Mouse (Mus musculus) forebrain, postnatal 0 days (tissue): ENCODE results near the gene Plekhm1. TPM values are rescaled to one million over a fixed set of nuclear protein-coding genes. Genes with fewer than 3 reads are reported as not detected.

Source experiments
- ATAC-seq: fragments of 200-750 bp; cut with Nextera tagmentation; 2 replicates; pipeline ENCODE4 v1.8.0; 2017; ENCODE audit warnings: mild to moderate bottlenecking, moderate library complexity
- DNase-seq: peaks from one replicate; pipeline ENCODE4 v3.0.0-alpha.2; 2015
- H3K27ac ChIP-seq: fragments of 300-500 bp; sonication (generic); 2 replicates; pipeline ENCODE4 v1.5.1; 2014; ENCODE audit warnings: low read depth, mild to moderate bottlenecking, antibody characterized with exemption, low read length, moderate library complexity, mixed read lengths
- H3K27me3 ChIP-seq: fragments of 300-500 bp; sonication (generic); 2 replicates; pipeline ENCODE4 v1.6.1; 2014; ENCODE audit warnings: mild to moderate bottlenecking, low read length, mixed read lengths; ENCODE audit not compliant: insufficient read depth
- H3K36me3 ChIP-seq: fragments of 300-500 bp; sonication (generic); 2 replicates; pipeline ENCODE4 v1.6.1; 2014; ENCODE audit warnings: mild to moderate bottlenecking, moderate library complexity; ENCODE audit not compliant: insufficient read depth
- H3K4me1 ChIP-seq: fragments of 300-500 bp; sonication (generic); 2 replicates; pipeline ENCODE4 v1.6.1; 2014; ENCODE audit warnings: antibody characterized with exemption; ENCODE audit not compliant: insufficient read depth
- H3K4me2 ChIP-seq: fragments of 300-500 bp; sonication (generic); 2 replicates; pipeline ENCODE4 v1.6.1; 2014; ENCODE audit warnings: low read depth, mild to moderate bottlenecking, moderate library complexity
- H3K4me3 ChIP-seq: fragments of 300-500 bp; sonication (generic); 2 replicates; pipeline ENCODE4 v1.5.1; 2014; ENCODE audit warnings: low read depth, low read length, mixed read lengths
- H3K9ac ChIP-seq: fragments of 300-500 bp; sonication (generic); 2 replicates; pipeline ENCODE4 v1.6.1; 2014; ENCODE audit warnings: mild to moderate bottlenecking
- H3K9me3 ChIP-seq: fragments of 300-500 bp; sonication (generic); 2 replicates; pipeline ENCODE4 v1.6.1; 2016; ENCODE audit warnings: low read length
- CTCF ChIP-seq: sonication (generic); IDR thresholded peaks from 2 replicates; pipeline ENCODE4 v1.5.1; 2016; ENCODE audit warnings: antibody characterized with exemption, control low read depth, low read depth
- WGBS: fragments of 180-500 bp; shearing (Covaris S2); extraction: QIAGEN DNeasy Blood & Tissue Kit; methylation state at CpG from one replicate; pipeline ENCODE4 v1.1.7; 2014; 5-methylcytosine and 5-hydroxymethylcytosine counted together
- polyA plus RNA-seq: library from polyadenylated mRNA; unstranded; fragments of >200 nt; fragmentation: Nextera tagmentation; extraction: Ambion mirVana; gene quantifications from 2 replicates; pipeline ENCODE4 v1.2.1, GENCODE M21; 2015
- total RNA-seq: library from RNA; depleted of rRNA; stranded (reverse); fragments of >200 nt; gene quantifications from 2 replicates; pipeline ENCODE4 v1.2.3, GENCODE M21; 2014

Gene Plekhm1
- total and polyA plus RNA-seq, 2 experiments from 2014 or later, result 5.7 to 7.1 TPM

DNA sequence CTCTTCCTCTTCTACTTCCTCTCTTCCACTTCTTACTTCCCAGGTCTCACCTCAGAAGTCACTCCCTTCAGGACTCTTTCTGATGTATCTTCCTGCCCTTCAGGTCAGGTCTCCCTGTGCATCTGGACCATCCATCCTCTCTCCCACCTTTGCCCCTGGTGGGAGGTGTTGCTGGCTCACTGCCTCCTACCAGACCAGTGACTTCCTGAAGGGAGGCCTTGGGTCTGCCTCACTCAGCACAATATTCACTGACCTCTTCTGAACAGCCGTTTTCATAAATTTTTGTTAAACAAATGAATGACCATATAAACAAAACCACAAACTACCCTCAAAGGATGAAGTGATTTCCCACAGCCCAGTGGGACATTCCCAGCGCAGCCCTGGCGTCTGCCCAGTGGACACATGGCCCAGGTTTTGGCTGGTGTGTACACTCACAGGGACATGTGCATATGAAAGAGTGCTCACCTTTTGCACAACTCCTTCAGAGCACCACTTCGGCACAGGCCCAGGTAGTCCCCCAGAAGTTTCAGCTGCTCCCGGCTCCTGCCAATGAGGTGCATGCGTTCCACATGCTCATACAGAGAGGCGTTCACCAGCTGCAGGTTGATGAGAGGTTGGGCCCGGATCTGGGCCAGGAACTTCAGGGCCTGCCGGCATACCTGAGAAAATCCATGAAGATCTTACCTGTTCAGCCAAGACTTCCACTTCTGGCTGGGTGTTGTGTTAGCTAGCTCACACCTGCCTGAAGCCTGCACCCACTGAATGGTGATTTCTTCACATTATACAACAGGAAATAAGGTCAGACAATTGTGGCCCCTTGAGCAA, 41.9 kb downstream of the Plekhm1 start:
- Histone ChIP-seq H3K27me3 (no peaks in the 10 kb centered on the region), H3K36me3 (peaks cover 36% of the 10 kb centered on the region), H3K4me2 (no peak overlapping the region), H3K4me3 (no peak overlapping the region), H3K9me3 (no peaks in the 10 kb centered on the region), H3K27ac (no peak overlapping the region), H3K4me1 (no peaks in the 10 kb centered on the region), H3K9ac (no peak overlapping the region)
- ATAC-seq (no peak), DNase-seq (no peak)
- TF ChIP-seq CTCF, result no peak
- WGBS, result 95% methylated on average over 9 of the region's 9 CpGs

GRCm38 (mm10) chr11:103365530-103365929, 47.0 kb downstream of the Plekhm1 start:
- Histone ChIP-seq H3K36me3 (peaks cover 11% of the 10 kb centered on the region), H3K27me3 (peaks cover 36% of the 10 kb centered on the region), H3K4me3 (no peak overlapping the region), H3K9me3 (no peaks in the 10 kb centered on the region), H3K4me2 (no peak overlapping the region), H3K27ac (no peak overlapping the region), H3K4me1 (0 out of 2 replicates have a peak, but pooled peaks cover 7% of the 10 kb centered on the region), H3K9ac (no peak overlapping the region)
- DNase-seq, result no peak
- 92% methylated on average over 4 of the region's 4 CpGs for WGBS
- TF ChIP-seq CTCF, result no peak
- no peak for ATAC-seq

DNA sequence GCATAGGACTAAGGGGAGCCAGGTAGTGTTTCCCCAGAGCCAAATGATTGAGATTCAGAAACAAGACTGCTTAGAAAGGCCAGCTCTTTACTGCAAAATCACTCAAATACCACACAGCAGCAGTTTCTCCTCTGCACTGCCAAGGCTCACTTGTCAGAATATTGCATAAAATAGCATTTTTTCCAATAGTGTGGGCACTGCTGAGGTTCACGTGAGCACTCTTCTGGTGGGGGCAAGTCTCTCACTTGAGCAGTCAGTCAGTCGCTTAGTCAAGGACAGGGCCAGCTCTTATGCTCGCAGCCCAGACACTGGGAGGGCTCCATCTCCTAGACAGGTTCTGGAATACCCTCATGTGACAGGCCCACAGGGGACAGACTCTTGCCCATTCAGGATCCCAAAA, 47.5 kb downstream of the Plekhm1 start:
- Histone ChIP-seq H3K27me3 (peaks cover 37% of the 10 kb centered on the region), H3K4me1 (0 out of 2 replicates have a peak, but pooled peaks cover 7% of the 10 kb centered on the region), H3K4me3 (no peak overlapping the region), H3K4me2 (no peak overlapping the region), H3K36me3 (peaks cover 9% of the 10 kb centered on the region), H3K9ac (no peak overlapping the region), H3K9me3 (no peaks in the 10 kb centered on the region), H3K27ac (no peak overlapping the region)
- no peak for TF ChIP-seq CTCF
- WGBS, result 76% methylated on average over 3 of the region's 3 CpGs
- ATAC-seq (no peak), DNase-seq (no peak)

- ATAC-seq, result no peak
- no peak for DNase-seq
- Histone ChIP-seq H3K4me1 (0 out of 2 replicates have a peak, but pooled peaks cover 7% of the 10 kb centered on the region), H3K27me3 (peaks cover 44% of the 10 kb centered on the region), H3K9me3 (no peaks in the 10 kb centered on the region), H3K36me3 (peaks cover 9% of the 10 kb centered on the region), H3K4me3 (no peak overlapping the region), H3K27ac (no peak overlapping the region), H3K9ac (no peak overlapping the region), H3K4me2 (no peak overlapping the region)
- TF ChIP-seq CTCF, result no peak
- WGBS, result 47% methylated on average over 5 of the region's 5 CpGs
These were observed 48.2 kb downstream of the Plekhm1 start for GRCm38 (mm10) chr11:103364335-103364734.

DNA sequence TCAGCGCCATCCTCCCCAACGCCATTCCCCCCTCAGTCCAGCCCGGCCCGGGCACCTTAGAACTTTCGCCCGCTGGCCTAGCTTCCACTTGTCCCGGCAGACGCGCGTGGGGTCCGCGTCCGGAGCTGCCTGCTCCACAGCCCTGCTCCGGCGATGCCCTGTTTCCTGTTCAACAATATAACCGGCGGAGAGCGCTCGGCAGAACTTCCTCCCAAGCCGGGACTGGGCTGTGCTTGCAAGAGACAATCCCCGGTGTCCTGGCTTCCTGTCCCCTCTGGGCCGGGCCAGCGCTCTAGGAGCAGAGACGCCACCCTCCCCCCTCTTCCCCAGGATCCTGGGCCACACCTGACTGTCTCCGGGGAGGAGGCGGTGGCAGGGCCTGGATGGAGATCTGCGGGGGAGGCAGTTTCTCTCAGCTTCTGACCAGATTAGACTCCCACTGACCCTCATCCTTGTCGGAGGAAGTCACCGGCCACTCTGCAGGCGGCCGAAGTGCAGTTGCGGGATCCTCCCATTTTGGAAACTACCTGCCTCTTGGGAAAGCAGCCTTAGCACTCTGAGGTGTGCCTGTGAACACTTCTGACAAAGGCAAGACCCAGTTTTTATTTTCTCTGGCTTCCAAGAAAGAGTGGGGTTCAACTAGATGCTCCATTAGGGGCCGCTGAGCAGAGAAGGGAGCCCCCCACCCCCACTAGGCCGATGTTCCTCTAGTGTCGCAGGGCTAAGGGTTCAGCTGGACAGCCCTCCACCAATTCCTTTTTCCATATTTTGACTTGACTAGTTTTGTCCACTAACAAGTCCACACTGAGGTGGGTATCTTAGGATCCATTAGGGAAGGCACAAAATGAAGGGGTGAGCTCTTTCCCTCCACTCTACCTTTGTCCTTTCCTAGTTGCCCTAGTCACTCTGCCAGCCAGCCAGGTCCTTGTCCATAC, 49.0 kb downstream of the Plekhm1 start, which contains the start of gene Arhgap27:
Arhgap27 (minus strand) TSS at position 479 of the 935 bp plus-strand sequence.
- Histone ChIP-seq H3K9me3 (no peaks in the 10 kb centered on the region), H3K36me3 (peaks cover 9% of the 10 kb centered on the region), H3K4me1 (0 out of 2 replicates have a peak, but pooled peaks cover 7% of the 10 kb centered on the region), H3K27me3 (peaks cover 46% of the 10 kb centered on the region), H3K9ac (peak within 1 kb of the TSS; percentile 40), H3K4me2 (peak within 1 kb of the TSS; percentile 57), H3K27ac (peak within 1 kb of the TSS; percentile 1; the same call in 1 of the 2 replicates), H3K4me3 (peak within 1 kb of the TSS; percentile 28)
- ATAC-seq (peak; percentile 10; the same call in 1 of the 2 replicates), DNase-seq (no peak)
- TF ChIP-seq CTCF, result no peak
- 2% methylated on average over 35 of the region's 35 CpGs for WGBS

DNA sequence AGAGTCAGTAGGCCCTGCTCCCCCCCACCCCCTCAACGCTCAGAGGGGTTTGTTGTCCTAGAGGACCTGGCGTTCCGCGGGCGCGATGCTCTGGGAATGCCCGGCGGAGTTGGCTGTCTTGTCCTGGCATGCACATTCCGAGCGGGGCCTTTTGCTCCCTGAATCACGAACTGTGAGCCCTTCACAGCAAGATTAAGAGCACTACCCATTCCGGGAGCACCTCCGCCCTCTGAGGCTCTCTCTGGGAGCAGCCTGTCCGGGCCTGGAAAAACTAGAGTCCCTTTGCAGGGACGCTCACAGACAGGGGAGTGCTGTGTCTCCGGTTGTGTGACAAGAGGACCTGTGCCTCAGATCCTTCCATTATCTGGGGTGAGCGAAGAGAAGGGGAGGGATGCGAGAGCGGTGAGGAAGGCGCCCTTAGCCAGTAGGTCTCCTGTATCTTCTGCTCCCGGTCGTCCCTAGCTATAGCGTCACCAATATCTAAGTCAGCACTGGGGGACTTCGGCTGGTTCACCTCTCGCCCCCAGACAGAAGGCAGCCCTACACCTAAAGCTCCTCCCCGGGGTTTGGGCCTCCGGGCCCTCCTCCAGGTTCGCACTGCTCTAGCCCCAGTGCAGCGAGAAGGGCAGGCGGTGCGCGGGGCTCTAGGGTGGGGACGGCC, 49.8 kb downstream of the Plekhm1 start:
- peak; percentile 29 for DNase-seq
- no peak; the same call in 1 of the 2 replicates for ATAC-seq
- Histone ChIP-seq H3K36me3 (peaks cover 9% of the 10 kb centered on the region; the same call in 1 of the 2 replicates), H3K27me3 (peaks cover 48% of the 10 kb centered on the region), H3K9ac (peak overlapping the region; percentile 40), H3K27ac (peak overlapping the region; percentile 1; the same call in 1 of the 2 replicates), H3K9me3 (no peaks in the 10 kb centered on the region), H3K4me2 (peak overlapping the region; percentile 57), H3K4me3 (peak overlapping the region; percentile 28), H3K4me1 (0 out of 2 replicates have a peak, but pooled peaks cover 7% of the 10 kb centered on the region)
- TF ChIP-seq CTCF, result 0 out of 2 replicates have a peak, but pooled peaks have one; percentile 7
- 3% methylated on average over 33 of the region's 33 CpGs for WGBS
